ENCODE assay signal across 10 mouse cellular contexts in the genomic region with DNA sequence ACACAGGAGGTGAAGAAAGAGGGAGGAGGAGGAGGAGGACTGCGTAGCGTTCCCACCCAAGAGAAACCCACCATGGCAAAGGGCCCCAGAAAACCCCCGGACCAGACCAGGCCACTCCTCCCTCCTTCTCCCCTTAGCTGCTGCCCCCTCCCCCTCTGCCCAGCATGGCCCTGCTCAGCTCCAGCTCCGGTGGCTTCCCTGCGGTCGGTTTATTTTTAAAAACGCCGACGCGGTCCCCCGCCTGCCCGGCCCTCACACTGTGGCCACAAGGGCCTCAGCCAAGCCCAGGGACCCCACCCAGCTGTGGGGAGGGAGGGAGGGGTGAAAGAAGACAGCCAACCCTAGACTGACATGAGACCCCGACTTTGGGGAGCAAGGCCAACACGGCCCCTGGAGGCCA. TPM values are rescaled to one million over a fixed set of nuclear protein-coding genes. Genes with fewer than 3 reads are reported as not detected.
DNase-seq lines count a peak whose midpoint lies in the region; ATAC-seq lines count a peak whose summit lies in the region.
"Had no signal": no experiment of that assay in that cellular context is flagged by ENCODE, and none has a peak within 500 bp of the region (broad histone marks: within the 10 kb centered on the region; RNA-seq: fewer than 3 reads in every experiment).

No protein-coding gene starts in this region.

- peaks cover 19% of the 10 kb centered on the region for H3K4me1 ChIP-seq in heart, embryonic 11.5 days (ENCODE audit: control insufficient read depth, insufficient read depth, low read length)

- H3K4me2 ChIP-seq in heart, embryonic 11.5 days: peak overlapping the region; percentile 60

- H3K36me3 ChIP-seq in heart, embryonic 11.5 days (ENCODE audit: control insufficient read depth, insufficient read depth, low read length): no peaks in the 10 kb centered on the region

- H3K4me3 ChIP-seq in heart, embryonic 11.5 days (ENCODE audit: low read depth, low read length): peak overlapping the region; percentile 25

- peak overlapping the region; percentile 50; the same call in 1 of the 2 replicates for H3K27ac ChIP-seq in heart, embryonic 11.5 days (ENCODE audit: low read depth, low read length)

- H3K9ac ChIP-seq in heart, embryonic 11.5 days (ENCODE audit: low read depth, low read length): peak overlapping the region; percentile 69

- no peaks in the 10 kb centered on the region for H3K9me3 ChIP-seq in heart, embryonic 11.5 days (replicated peaks; ENCODE audit: control insufficient read depth, low read length)

- no peak for ATAC-seq in heart, embryonic 11.5 days (replicated peaks; ENCODE audit: insufficient number of reproducible peaks, low FRiP score, low TSS enrichment)
- ATAC-seq in hematopoietic stem cell, adult 5-6 weeks (replicated peaks in 1 of 2; ENCODE audit: insufficient read depth in 1 of 2, low FRiP score in 2 of 2, low TSS enrichment in 1 of 2, low read depth in 1 of 2, poor library complexity in 2 of 2, severe bottlenecking in 2 of 2): peak; percentile 27 to 43; a peak in 2 of 4 replicates

- peaks cover 38% of the 10 kb centered on the region for H3K27me3 ChIP-seq in heart, embryonic 11.5 days (ENCODE audit: control insufficient read depth, insufficient read depth, low read length)

- WGBS in heart, embryonic 11.5 days (ENCODE audit: insufficient replicate concordance): 5% methylated on average over 14 of the region's 14 CpGs

- no peak for DNase-seq in heart, adult 9 months (ENCODE audit: low spot score in 2 of 2)
- peak; percentile 23 for DNase-seq in Muller cell, postnatal 12 days (ENCODE audit: inconsistent ontology term)
- DNase-seq in lung, postnatal 4 days: peak; percentile 21 to 40
- no peak for DNase-seq in left cerebral cortex, adult 8-10 months (ENCODE audit: low spot score in 2 of 2)
- no peak for DNase-seq in layer of hippocampus, postnatal 36 days
- DNase-seq in left cerebral cortex, adult 11 months (ENCODE audit: low spot score): no peak
- DNase-seq: thymus, postnatal 36 days had no signal

RNA-seq across cellular contexts. Expression of gene Sp7, which starts 4.3 kb away (rescaled TPM):
- polyA plus RNA-seq in heart, embryonic 11.5 days (2014; fragmentation: Nextera tagmentation; extraction: Ambion mirVana): 0.20 and 0.52 TPM in 2 replicates
- total RNA-seq in hematopoietic stem cell, adult 5-6 weeks (2017): not detected in 2 replicates
- 1 to 10 TPM in 2 of 4 experiments, under 1 TPM in 2; 0.82 to 1.6 (median 1.0) TPM for total RNA-seq in left cerebral cortex, adult 8-10 months (2022)
- total RNA-seq in layer of hippocampus, postnatal 36 days (2021): under 1 TPM; 0.38 to 0.57 TPM
- total RNA-seq: heart, postnatal 14 days had no signal

RNA-seq across cellular contexts. Expression of gene Aaas, which starts 12.1 kb away (rescaled TPM):
- polyA plus RNA-seq in heart, embryonic 11.5 days (2014; fragmentation: Nextera tagmentation; extraction: Ambion mirVana): 62.9 and 64.9 TPM in 2 replicates
- 48.4 and 91.9 TPM in 2 replicates for total RNA-seq in hematopoietic stem cell, adult 5-6 weeks (2017)
- 10 to 100 TPM; 20.1 to 25.3 (median 22.2) TPM for total RNA-seq in left cerebral cortex, adult 8-10 months (2022)
- 10 to 100 TPM; 21.4 to 24.2 TPM for total RNA-seq in layer of hippocampus, postnatal 36 days (2021)

RNA-seq across cellular contexts. Expression of gene Myg1, which starts 31.1 kb away (rescaled TPM):
- 72.7 and 77.8 TPM in 2 replicates for polyA plus RNA-seq in heart, embryonic 11.5 days (2014; fragmentation: Nextera tagmentation; extraction: Ambion mirVana)
- total RNA-seq in hematopoietic stem cell, adult 5-6 weeks (2017): 35.7 and 75.9 TPM in 2 replicates
- 10 to 100 TPM; 59.3 to 63.4 (median 61.9) TPM for total RNA-seq in left cerebral cortex, adult 8-10 months (2022)
- 10 to 100 TPM; 65.9 to 69.8 TPM for total RNA-seq in layer of hippocampus, postnatal 36 days (2021)

RNA-seq across cellular contexts. Expression of gene Pfdn5, which starts 36.7 kb away (rescaled TPM):
- polyA plus RNA-seq in heart, embryonic 11.5 days (2014; fragmentation: Nextera tagmentation; extraction: Ambion mirVana): 307 and 350 TPM in 2 replicates
- total RNA-seq in hematopoietic stem cell, adult 5-6 weeks (2017): 273 and 464 TPM in 2 replicates
- total RNA-seq in left cerebral cortex, adult 8-10 months (2022): 100 to 1,000 TPM; 457 to 497 (median 483) TPM
- total RNA-seq in layer of hippocampus, postnatal 36 days (2021): 100 to 1,000 TPM; 400 to 436 TPM

RNA-seq across cellular contexts. Expression of gene Sp1, which starts 43.3 kb away (rescaled TPM):
- 7.5 and 8.1 TPM in 2 replicates for polyA plus RNA-seq in heart, embryonic 11.5 days (2014; fragmentation: Nextera tagmentation; extraction: Ambion mirVana)
- total RNA-seq in hematopoietic stem cell, adult 5-6 weeks (2017): 73.0 and 88.0 TPM in 2 replicates
- total RNA-seq in left cerebral cortex, adult 8-10 months (2022): 10 to 100 TPM; 30.3 to 44.7 (median 38.7) TPM
- total RNA-seq in layer of hippocampus, postnatal 36 days (2021): 10 to 100 TPM; 22.4 to 23.1 TPM

Comparison
In these comparisons a context has a peak if more than half of its experiments do, and no peak if none do; other contexts are left out.
1. DNase-seq: peak in Muller cell, postnatal 12 days (single experiment) and lung, postnatal 4 days (2 of 2); none in heart, adult 9 months (0 of 2), left cerebral cortex, adult 8-10 months (0 of 2), layer of hippocampus, postnatal 36 days (0 of 2) and left cerebral cortex, adult 11 months (single experiment).